Mouse (Mus musculus) E14TG2a.4 (cell line): ENCODE results near the gene Fermt1.

Experiments used
- H3K27me3 ChIP-seq: 2 replicates; pipeline ENCODE4 v1.6.1; 2014; ENCODE audit warnings: low read length, control low read depth; ENCODE audit not compliant: insufficient read depth
- H3K36me3 ChIP-seq: 2 replicates; pipeline ENCODE4 v1.6.1; 2014; ENCODE audit warnings: low read length, control low read depth; ENCODE audit not compliant: insufficient read depth
- H3K4me1 ChIP-seq: replicated peaks from 2 replicates; pipeline ENCODE4 v1.6.1; 2014; ENCODE audit warnings: low read depth, low read length, control low read depth
- H3K4me3 ChIP-seq: replicated peaks from 2 replicates; pipeline ENCODE4 v1.5.1; 2014; ENCODE audit warnings: mild to moderate bottlenecking, low read length
- H3K9me3 ChIP-seq: 2 replicates; pipeline ENCODE4 v1.6.1; 2014; ENCODE audit warnings: low read length, control low read depth
- CTCF ChIP-seq: conservative IDR thresholded peaks from 2 replicates; pipeline ENCODE4 v1.5.1; 2014; ENCODE audit warnings: low read length
- NANOG ChIP-seq: IDR thresholded peaks from 2 replicates; pipeline ENCODE4 v1.6.1; 2014; ENCODE audit warnings: borderline replicate concordance, low read length, mixed read lengths
- POU5F1 ChIP-seq: IDR thresholded peaks from 2 replicates; pipeline ENCODE4 v1.6.1; 2014; ENCODE audit warnings: low read length, borderline replicate concordance

The Fermt1 gene

DNA sequence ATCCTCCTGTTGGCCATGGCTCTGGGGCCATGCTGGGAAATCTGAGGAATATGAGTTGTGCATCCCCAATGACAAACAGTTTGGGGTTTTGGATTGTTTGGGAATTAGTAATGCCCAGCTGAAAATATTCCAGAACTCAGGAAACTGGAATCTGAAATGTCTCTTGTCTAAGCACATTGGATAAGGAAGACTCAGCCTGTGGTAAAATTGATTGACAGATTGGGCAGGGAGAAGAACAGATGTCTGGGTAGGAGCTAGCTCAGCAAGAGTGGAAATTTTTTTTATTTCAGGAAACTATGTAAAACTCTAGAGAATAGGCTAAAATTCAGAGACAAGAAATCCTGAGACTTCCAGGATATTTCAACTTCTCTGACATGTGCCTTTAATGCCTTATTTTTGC, 85.3 kb downstream of the Fermt1 start:
- no peaks in the 10 kb centered on the region for H3K9me3 ChIP-seq
- no peaks in the 10 kb centered on the region for H3K27me3 ChIP-seq
- peaks cover 5% of the 10 kb centered on the region; the same call in 1 of the 2 replicates for H3K4me1 ChIP-seq
- TF ChIP-seq POU5F1 = no peak
- TF ChIP-seq CTCF = no peak
- TF ChIP-seq NANOG = no peak
- H3K36me3 ChIP-seq = peaks cover 16% of the 10 kb centered on the region
- no peak overlapping the region for H3K4me3 ChIP-seq

DNA sequence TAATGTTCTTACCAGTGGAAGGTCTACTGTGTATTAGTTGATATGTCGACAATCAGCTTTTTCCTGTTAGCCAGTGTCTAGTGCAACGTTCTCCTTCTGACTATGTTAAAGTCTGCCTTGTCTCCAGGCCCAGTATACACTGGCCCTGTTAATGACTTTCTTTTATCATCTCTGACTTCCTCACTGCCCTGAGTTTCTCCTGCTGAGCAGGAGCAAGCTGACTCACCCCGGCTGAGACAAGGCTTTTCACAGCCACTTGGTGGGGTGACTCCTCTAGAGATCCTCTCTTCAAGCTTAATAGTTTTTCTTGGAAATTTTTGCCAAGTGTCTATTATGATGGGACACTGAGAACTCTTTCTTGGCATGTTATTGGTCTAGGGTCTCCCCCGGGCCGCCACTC, 89.4 kb downstream of the Fermt1 start:
- H3K4me3 ChIP-seq = no peak overlapping the region
- H3K27me3 ChIP-seq = no peaks in the 10 kb centered on the region
- no peaks in the 10 kb centered on the region for H3K9me3 ChIP-seq
- H3K4me1 ChIP-seq = peaks cover 23% of the 10 kb centered on the region
- no peak for TF ChIP-seq CTCF
- peaks cover 24% of the 10 kb centered on the region for H3K36me3 ChIP-seq
